Mouse (Mus musculus) stomach, embryonic 16.5 days (tissue): ENCODE data around the gene Fcgr1. TPM values are rescaled to one million over a fixed set of nuclear protein-coding genes. Genes with fewer than 3 reads are reported as not detected.
A peak's percentile ranks its signal among the peaks of the same experiment; 100 is the strongest.
"Not testable (repeated sequence)": the region's sequence is repeated elsewhere in the genome, so short reads cannot be mapped to it uniquely, and the experiment has no call there.

Experiments
- ATAC-seq: fragments of 200-750 bp; cut with Nextera tagmentation; 2 replicates; pipeline ENCODE4 v1.8.0; 2017; ENCODE audit warnings: moderate number of reproducible peaks, moderate TSS enrichment; ENCODE audit not compliant: insufficient read depth, low FRiP score
- H3K27ac ChIP-seq: fragments of 300-500 bp; sonication (generic); 2 replicates; pipeline ENCODE4 v1.5.1; 2014; ENCODE audit warnings: low read length
- H3K27me3 ChIP-seq: fragments of 300-500 bp; sonication (generic); 2 replicates; pipeline ENCODE4 v1.6.1; 2014; ENCODE audit warnings: low read length, control low read depth, mixed read lengths; ENCODE audit not compliant: control insufficient read depth, insufficient read depth
- H3K36me3 ChIP-seq: fragments of 300-500 bp; sonication (generic); 2 replicates; pipeline ENCODE4 v1.6.1; 2014; ENCODE audit warnings: low read length; ENCODE audit not compliant: control insufficient read depth, insufficient read depth
- H3K4me1 ChIP-seq: fragments of 300-500 bp; sonication (generic); 2 replicates; pipeline ENCODE4 v1.6.1; 2014; ENCODE audit warnings: low read length, control low read depth, mixed read lengths; ENCODE audit not compliant: control insufficient read depth, insufficient read depth
- H3K4me2 ChIP-seq: fragments of 300-500 bp; sonication (generic); 2 replicates; pipeline ENCODE4 v1.6.1; 2014; ENCODE audit warnings: low read depth, low read length, mixed read lengths
- H3K4me3 ChIP-seq: fragments of 300-500 bp; sonication (generic); replicated peaks from 2 replicates; pipeline ENCODE4 v1.5.1; 2014; ENCODE audit warnings: mild to moderate bottlenecking, low read length
- H3K9ac ChIP-seq: fragments of 300-500 bp; sonication (generic); 2 replicates; pipeline ENCODE4 v1.6.1; 2014; ENCODE audit warnings: low read length
- H3K9me3 ChIP-seq: fragments of 300-500 bp; sonication (generic); replicated peaks from 2 replicates; pipeline ENCODE4 v1.6.1; 2016; ENCODE audit warnings: low read length, control low read depth; ENCODE audit not compliant: control insufficient read depth
- WGBS: fragments of 180-500 bp; shearing (Covaris S2); extraction: QIAGEN DNeasy Blood & Tissue Kit; methylation state at CpG from one replicate; pipeline ENCODE4 v1.1.7; 2014; 5-methylcytosine and 5-hydroxymethylcytosine counted together
- polyA plus RNA-seq: library from polyadenylated mRNA; unstranded; fragments of >200 nt; fragmentation: Nextera tagmentation; extraction: Ambion mirVana; gene quantifications from 2 replicates; pipeline ENCODE4 v1.2.1, GENCODE M21; 2015

Fcgr1 gene
- polyA plus RNA-seq, 1 experiment from 2014 or later: 3.0 TPM

DNA sequence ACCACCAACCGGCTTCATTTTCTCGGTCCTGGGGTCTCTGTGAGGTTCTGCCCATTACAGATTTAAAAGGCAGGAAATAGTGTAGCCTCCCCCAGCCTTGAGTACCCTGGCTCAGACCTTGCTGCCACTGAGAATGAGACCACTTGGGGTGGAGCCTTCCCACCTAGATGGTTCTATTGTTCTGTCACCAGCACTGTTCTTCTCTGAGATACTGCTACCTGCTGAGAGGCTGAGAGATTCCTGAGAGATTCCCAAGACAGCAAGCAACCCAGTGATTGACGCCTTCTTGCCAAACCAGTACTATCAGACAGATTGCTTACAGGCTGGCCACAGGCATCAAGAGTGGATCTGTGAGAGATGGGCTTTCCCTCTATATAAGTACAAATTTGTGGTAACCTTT is 4.6 kb downstream of the Fcgr1 start:
- WGBS: 67% methylated on average over 3 of the region's 3 CpGs

DNA sequence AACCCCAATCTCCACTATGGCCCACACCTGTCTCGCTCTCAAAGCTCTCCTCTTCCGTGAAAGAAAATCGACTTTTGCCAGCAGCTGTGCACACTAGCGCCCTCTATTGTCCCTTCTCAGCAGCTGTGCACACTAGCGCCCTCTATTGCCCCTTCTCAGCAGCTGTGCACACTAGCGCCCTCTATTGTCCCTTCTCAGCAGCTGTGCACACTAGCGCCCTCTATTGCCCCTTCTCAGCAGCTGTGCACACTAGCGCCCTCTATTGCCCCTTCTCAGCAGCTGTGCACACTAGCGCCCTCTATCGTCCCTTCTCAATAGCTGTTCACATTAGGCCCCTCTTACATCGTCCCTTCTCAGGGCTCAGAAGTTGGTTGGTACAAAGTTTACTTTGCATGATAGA is 6.4 kb downstream of the Fcgr1 start:
- H3K27ac ChIP-seq, ATAC-seq: not testable (repeated sequence)

More for the DNA sequence above, 4.6 kb downstream of the Fcgr1 start:
- H3K4me3 ChIP-seq: no peak overlapping the region
- no peaks in the 10 kb centered on the region for H3K36me3 ChIP-seq
- H3K27ac ChIP-seq: no peak overlapping the region
- ATAC-seq: no peak
- no peaks in the 10 kb centered on the region for H3K4me1 ChIP-seq
- H3K4me2 ChIP-seq: no peak overlapping the region
- H3K27me3 ChIP-seq: peaks cover 3% of the 10 kb centered on the region; the same call in 1 of the 2 replicates
- H3K9ac ChIP-seq: no peak overlapping the region
- no peaks in the 10 kb centered on the region for H3K9me3 ChIP-seq

DNA sequence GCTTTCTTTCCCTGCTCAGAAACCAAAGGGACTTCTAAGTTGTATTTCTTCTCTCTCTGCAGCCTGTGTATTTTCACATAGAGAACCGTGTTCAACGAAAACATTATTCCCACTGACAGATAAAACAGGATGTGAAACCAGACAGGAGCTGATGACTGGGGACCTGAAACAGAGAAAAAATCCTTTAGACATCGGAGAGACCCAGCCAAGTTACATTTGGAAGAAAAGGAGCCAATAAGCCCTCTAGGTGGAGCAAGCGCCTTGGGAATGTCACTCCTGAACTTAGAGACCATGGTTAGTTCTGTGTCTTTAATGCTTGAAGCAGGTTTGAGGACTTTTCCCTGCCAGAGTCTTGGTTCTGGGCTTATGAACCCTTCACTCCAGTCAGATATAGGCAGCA is 9.3 kb downstream of the Fcgr1 start:
- WGBS: 16% methylated on average over 4 of the region's 4 CpGs
- H3K4me1 ChIP-seq: no peaks in the 10 kb centered on the region
- no peaks in the 10 kb centered on the region for H3K9me3 ChIP-seq
- H3K27ac ChIP-seq: no peak overlapping the region
- H3K4me3 ChIP-seq: no peak overlapping the region
- H3K9ac ChIP-seq: 0 out of 2 replicates have a peak overlapping the region, but pooled peaks have one; percentile 12
- no peaks in the 10 kb centered on the region for H3K36me3 ChIP-seq
- peak overlapping the region; percentile 4; the same call in 1 of the 2 replicates for H3K4me2 ChIP-seq
- H3K27me3 ChIP-seq: peaks cover 9% of the 10 kb centered on the region
- ATAC-seq: no peak

More for the DNA sequence above, 6.4 kb downstream of the Fcgr1 start:
- 86% methylated on average over 11 of the region's 11 CpGs for WGBS
- H3K9me3 ChIP-seq, H3K4me1 ChIP-seq, H3K36me3 ChIP-seq, H3K4me2 ChIP-seq, H3K9ac ChIP-seq, H3K27me3 ChIP-seq, H3K4me3 ChIP-seq: not testable (repeated sequence)

DNA sequence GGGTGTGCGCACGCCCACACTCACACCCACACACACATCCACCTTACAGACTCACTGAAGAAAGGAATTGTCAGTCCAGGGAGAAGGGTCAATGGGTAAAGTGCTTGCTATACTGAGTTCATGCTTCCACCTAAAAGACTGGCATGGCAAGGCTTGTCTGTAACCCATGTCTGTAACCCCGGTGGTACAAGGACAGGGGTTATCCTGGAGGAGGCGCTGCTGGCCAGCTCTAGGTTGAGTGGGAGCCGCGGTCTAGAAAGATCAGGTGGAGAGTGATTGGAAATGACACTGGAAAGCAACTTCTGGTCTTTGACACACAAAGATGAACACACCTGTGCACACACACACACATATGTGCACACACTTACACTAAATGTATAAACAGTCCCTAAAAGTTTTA is 13.1 kb downstream of the Fcgr1 start:
- Histone ChIP-seq H3K4me3 (no peak overlapping the region), H3K9ac (no peak overlapping the region), H3K4me2 (no peak overlapping the region), H3K36me3 (no peaks in the 10 kb centered on the region), H3K4me1 (peaks cover 3% of the 10 kb centered on the region; the same call in 1 of the 2 replicates), H3K27ac (no peak overlapping the region), H3K9me3 (no peaks in the 10 kb centered on the region), H3K27me3 (peaks cover 7% of the 10 kb centered on the region)
- WGBS: 62% methylated on average over 6 of the region's 6 CpGs
- ATAC-seq: no peak

DNA sequence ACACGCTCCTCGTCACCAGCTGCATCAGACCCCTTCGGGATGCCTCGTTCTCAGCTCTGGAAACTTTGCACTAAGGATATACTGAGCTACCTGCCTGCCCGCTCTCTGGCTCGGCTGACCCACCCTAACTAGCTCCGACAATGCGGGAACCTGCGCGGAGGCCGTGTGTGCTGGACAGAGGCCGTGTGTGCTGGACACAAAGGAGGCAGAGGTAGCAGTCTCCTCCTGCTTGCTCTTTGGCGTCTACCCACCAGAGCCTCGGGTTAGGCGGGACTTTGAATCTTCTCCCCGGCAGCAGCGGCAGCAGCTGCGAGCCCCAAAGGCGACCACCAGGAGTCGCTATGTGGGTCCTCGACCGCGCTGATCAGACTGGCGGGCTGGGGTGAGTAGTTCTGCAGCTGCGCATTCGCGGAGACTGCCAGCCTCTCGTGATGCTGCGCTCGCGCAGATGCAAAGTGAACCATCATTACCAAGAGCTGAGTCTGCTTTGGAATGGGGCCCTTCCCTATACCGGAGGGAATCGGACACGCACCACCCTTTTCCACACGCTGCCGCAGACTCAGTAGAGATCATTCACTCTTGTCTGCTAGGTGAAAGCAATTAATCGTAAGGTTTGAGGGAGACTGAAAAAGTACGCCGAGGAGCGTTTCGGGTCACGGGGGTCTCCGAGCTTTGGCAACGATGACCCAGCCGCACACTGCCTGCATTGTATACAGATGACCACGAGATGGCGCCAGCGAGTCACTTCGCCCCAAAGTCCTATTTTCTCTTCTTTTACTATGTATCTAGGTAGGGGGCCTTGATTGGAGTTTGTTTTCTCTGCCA is 15.8 kb downstream of the Fcgr1 start:
- Histone ChIP-seq H3K9ac (peak overlapping the region; percentile 68), H3K9me3 (no peaks in the 10 kb centered on the region), H3K4me2 (peak overlapping the region; percentile 65), H3K36me3 (no peaks in the 10 kb centered on the region), H3K4me1 (peaks cover 3% of the 10 kb centered on the region; the same call in 1 of the 2 replicates), H3K27me3 (no peaks in the 10 kb centered on the region), H3K27ac (peak overlapping the region; percentile 70), H3K4me3 (peak overlapping the region; percentile 52)
- under 1% methylated on average over 49 of the region's 49 CpGs for WGBS
- peak; percentile 95 for ATAC-seq

DNA sequence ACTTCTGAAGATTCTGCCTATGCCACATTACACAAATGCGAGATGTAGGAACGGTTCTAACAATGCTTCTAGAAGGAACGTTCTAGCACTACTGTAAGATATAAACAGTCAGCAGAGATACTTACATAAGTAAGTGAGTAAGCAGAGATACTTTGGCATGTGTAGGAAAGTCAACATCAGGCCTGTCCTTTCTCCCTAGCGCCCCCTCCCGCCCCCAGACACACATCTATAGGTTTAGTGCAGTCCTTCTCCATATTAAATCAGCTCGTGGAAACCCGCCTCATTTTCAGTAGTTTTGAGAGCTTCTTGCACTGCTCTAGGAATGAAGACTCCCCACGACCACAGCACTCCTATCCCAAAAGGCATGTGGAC is 16.4 kb downstream of the Fcgr1 start:
- H3K4me1 ChIP-seq: peaks cover 3% of the 10 kb centered on the region; the same call in 1 of the 2 replicates
- 12% methylated on average over 8 of the region's 8 CpGs for WGBS
- peak; percentile 27; the same call in 1 of the 2 replicates for ATAC-seq

DNA sequence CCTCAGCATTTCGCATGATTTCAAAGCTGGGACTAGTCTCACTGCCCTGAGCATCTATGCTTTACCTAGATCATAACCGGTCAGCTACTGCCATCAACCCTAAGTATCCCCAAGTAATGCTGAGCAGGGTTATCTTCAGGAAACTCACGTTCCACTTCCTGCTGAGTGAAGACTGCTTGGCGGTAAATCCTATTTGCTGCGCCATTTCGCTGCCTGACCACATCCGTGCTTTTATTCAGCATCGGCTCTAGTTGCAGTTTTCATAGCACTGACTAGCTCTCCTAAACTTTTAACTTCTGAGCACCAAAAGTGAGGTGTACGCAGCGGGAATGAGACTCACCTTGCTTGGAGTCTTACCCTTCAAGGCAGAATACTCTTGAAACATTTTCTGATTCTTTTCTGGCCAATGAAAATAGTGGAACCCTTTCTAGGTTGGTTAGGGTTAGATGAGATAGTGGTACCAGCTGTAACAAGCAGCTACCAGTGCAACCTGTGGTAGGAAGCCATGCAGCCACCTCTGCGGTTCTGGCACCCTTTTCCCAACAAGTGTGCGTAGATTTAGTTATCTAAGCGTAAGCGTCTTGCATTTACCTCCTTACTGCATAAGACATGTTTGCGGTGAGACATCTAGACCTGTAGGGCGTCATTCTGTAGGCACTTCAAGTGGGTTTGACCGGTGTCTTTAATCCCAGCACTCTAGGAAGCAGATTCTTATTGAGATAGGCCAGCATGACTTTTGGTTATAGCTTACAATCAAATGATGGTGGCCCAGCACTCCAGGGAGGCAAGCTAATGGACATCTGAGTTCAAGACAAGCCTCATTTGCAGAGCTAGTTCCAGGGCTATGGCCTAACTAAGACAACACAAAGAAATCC is 19.9 kb downstream of the Fcgr1 start:
- no peak overlapping the region for H3K4me3 ChIP-seq
- WGBS: 86% methylated on average over 17 of the region's 17 CpGs
- H3K27ac ChIP-seq: no peak overlapping the region
- no peak overlapping the region for H3K4me2 ChIP-seq
- H3K9ac ChIP-seq: no peak overlapping the region
- H3K4me1 ChIP-seq: peaks cover 7% of the 10 kb centered on the region; the same call in 1 of the 2 replicates
- ATAC-seq: no peak
- no peaks in the 10 kb centered on the region for H3K36me3 ChIP-seq
- H3K9me3 ChIP-seq: no peaks in the 10 kb centered on the region
- H3K27me3 ChIP-seq: no peaks in the 10 kb centered on the region

More for the DNA sequence above, 16.4 kb downstream of the Fcgr1 start:
- no peaks in the 10 kb centered on the region for H3K36me3 ChIP-seq
- no peaks in the 10 kb centered on the region for H3K9me3 ChIP-seq
- H3K4me3 ChIP-seq: peak overlapping the region; percentile 52
- no peaks in the 10 kb centered on the region for H3K27me3 ChIP-seq
- H3K27ac ChIP-seq: peak overlapping the region; percentile 31; the same call in 1 of the 2 replicates
- peak overlapping the region; percentile 65 for H3K4me2 ChIP-seq
- H3K9ac ChIP-seq: peak overlapping the region; percentile 68

DNA sequence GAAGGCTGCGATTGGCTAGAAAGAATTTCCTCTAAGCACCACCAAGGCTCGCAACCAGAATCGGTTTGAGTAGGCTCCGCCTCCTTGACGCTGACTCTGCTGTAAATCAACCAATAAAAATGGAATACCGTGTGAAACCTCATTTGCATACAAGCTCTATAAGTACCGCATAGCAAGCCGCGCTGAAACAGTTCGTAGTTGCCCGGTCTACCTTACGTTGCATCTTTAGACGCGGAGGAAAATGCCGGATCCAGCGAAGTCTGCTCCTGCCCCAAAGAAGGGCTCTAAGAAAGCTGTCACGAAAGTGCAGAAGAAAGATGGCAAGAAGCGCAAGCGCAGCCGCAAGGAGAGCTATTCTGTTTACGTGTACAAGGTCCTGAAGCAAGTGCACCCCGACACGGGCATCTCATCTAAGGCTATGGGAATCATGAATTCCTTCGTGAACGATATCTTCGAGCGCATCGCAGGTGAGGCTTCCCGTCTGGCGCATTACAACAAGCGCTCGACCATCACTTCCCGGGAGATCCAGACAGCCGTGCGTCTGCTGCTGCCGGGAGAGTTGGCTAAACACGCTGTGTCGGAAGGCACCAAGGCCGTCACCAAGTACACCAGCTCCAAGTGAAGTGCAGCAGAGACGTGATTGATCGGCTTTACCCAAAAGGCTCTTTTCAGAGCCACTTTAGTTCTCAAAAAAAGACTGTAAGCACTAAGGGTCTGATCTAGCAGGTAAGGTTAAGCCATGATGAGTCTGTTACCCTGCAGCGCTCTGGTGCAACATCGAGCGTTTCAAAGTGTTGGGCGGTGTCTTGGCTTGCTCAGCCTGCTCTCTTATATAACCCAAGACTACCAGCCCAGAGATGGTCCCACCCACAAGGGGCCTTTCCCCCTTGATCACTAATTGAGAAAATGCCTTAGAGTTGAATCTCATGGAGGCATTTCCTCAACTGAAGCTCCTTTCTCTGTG is 24.0 kb downstream of the Fcgr1 start, which contains the start of gene Hist2h2bb:
TSS of gene Hist2h2bb (plus strand) at position 242 of the 964 bp plus-strand sequence.
- ATAC-seq: peak; percentile 96
- H3K4me3 ChIP-seq: peak within 1 kb of the TSS; percentile 63
- no peaks in the 10 kb centered on the region for H3K9me3 ChIP-seq
- WGBS: under 1% methylated on average over 45 of the region's 45 CpGs
- peak within 1 kb of the TSS; percentile 96 for H3K4me2 ChIP-seq
- H3K4me1 ChIP-seq: peaks cover 10% of the 10 kb centered on the region; the same call in 1 of the 2 replicates
- peak within 1 kb of the TSS; percentile 92 for H3K27ac ChIP-seq
- H3K36me3 ChIP-seq: no peaks in the 10 kb centered on the region
- H3K9ac ChIP-seq: peak within 1 kb of the TSS; percentile 80
- no peaks in the 10 kb centered on the region for H3K27me3 ChIP-seq
